Mouse (Mus musculus) E14TG2a.4 (cell line): ENCODE results near the gene Pms1.

Experiments used
- CTCF ChIP-seq: conservative IDR thresholded peaks from 2 replicates; pipeline ENCODE4 v1.5.1; 2014; ENCODE audit warnings: low read length
- NANOG ChIP-seq: IDR thresholded peaks from 2 replicates; pipeline ENCODE4 v1.6.1; 2014; ENCODE audit warnings: borderline replicate concordance, low read length, mixed read lengths
- POU5F1 ChIP-seq: IDR thresholded peaks from 2 replicates; pipeline ENCODE4 v1.6.1; 2014; ENCODE audit warnings: low read length, borderline replicate concordance

DNA sequence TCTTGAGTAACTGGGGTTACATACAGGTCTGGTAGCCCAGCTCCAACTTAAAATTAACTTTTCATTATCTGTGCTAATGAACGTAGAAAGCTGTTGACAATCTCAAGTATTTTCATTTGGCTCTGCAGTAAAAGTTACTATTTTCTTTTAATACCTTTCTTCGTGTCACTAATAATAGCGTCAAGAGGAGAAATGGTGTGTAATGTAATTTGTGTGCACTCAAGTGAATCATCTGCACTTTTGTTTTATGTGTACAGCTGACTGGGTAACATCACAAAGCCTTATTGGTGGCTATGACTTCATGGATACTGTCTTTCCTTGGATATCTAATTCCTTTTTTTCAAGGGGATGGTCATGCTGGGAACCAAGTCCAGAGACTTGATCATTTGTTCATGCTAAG is 110.5 kb downstream of the Pms1 start:
- TF ChIP-seq CTCF = no peak
- no peak for TF ChIP-seq POU5F1
- TF ChIP-seq NANOG = no peak
